Mouse (Mus musculus) bone marrow macrophage, adult 2 months (primary cell): ENCODE data around the gene Hdgfl3.

Source experiments
- CTCF ChIP-seq: IDR thresholded peaks from 2 replicates; pipeline ENCODE4 v1.5.1; 2012; ENCODE audit warnings: low read depth, mild to moderate bottlenecking, low read length, moderate library complexity
- POLR2A ChIP-seq: IDR thresholded peaks from 2 replicates; pipeline ENCODE4 v1.6.1; 2012; ENCODE audit warnings: mild to moderate bottlenecking, low read depth, low read length, borderline replicate concordance

- TF ChIP-seq CTCF (no peak), POLR2A (no peak)
These were observed 25.4 kb upstream of the Hdgfl3 start for GRCm38 (mm10) chr7:81959704-81960103.
